Mouse (Mus musculus): ENCODE results near the gene Hpcal1. TPM values are rescaled to one million over a fixed set of nuclear protein-coding genes. Genes with fewer than 3 reads are reported as not detected.

Gene Hpcal1
- polyA plus RNA-seq, 1 experiment from 2014 or later, result 48.9 TPM

DNA sequence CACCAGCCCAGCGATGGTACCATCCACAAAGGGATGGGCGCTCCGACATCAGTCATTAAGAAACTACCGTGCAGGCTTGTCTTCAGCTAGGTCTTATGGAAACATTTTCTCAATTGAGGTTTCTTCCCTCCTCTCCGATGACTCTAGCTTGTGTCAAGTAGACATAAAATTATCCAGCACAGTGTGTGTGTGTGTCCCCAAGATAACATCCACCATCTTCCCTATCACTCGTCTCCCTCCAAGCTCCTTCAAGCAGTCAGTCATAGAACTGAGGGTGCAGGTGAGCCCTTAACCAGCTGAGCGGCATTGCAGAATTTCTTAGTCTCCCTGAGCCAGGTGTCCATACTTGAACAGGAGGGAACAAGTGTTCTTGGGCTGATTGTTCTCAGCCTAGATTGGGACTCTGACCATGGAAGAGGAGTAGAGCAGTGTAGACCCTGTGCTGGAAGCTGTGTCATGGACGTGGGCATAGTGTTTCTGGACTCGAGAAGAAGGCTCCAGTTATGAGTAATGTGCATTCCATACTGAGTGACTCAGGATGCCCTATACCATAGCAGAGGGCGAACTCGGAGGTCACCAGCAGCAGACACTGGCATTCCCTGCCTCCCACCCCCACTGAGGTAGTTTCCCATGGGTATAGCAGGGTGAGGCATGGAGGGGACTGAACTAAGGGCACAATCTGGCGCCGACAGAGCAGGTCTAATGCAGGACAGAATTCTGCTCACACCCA is 32.0 kb downstream of the Hpcal1 start:
- Histone ChIP-seq H3K9ac (no peak overlapping the region), H3K9me3 (replicated peaks) (no peaks in the 10 kb centered on the region), H3K4me2 (replicated peaks) (no peak overlapping the region), H3K4me1 (peaks cover 24% of the 10 kb centered on the region), H3K4me3 (no peak overlapping the region), H3K27me3 (no peaks in the 10 kb centered on the region), H3K27ac (no peak overlapping the region), H3K36me3 (0 out of 2 replicates have a peak, but pooled peaks cover 2% of the 10 kb centered on the region)
- 94% methylated on average over 13 of the region's 13 CpGs for whole genome bisulfite sequencing
- ATAC-seq (ENCODE audit: low FRiP score), result no peak

- WGBS, result 90% methylated on average over 1 of the region's 1 CpGs
- no peaks in the 10 kb centered on the region for H3K9me3 ChIP-seq (replicated peaks)
- no peaks in the 10 kb centered on the region for H3K27me3 ChIP-seq
These were observed 32.5 kb downstream of the Hpcal1 start for GRCm38 (mm10) chr12:17723182-17723570.

DNA sequence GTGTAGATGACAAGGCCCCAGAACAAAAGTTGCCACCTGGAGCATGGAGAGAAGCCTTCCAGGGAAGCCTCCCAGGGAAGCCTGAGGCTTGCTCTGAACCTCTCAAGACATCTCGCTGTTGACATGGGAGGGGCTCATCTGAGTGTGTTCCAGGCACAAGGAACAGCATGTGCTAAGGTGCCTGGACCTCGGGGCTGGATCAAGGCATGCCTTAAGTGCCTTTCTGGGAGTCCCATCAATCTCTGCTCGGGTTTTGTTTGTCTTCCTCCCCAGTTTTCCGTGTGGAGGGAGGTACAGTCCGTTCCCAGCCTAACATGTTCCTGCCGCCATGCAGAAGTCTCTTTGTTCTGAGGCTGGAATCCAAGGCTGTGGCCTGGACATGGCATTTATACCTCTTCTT is 33.3 kb downstream of the Hpcal1 start:
- Histone ChIP-seq H3K27me3 (no peaks in the 10 kb centered on the region), H3K9me3 (replicated peaks) (no peaks in the 10 kb centered on the region), H3K4me1 (peaks cover 30% of the 10 kb centered on the region), H3K4me2 (replicated peaks) (no peak overlapping the region), H3K9ac (no peak overlapping the region), H3K4me3 (no peak overlapping the region), H3K27ac (no peak overlapping the region), H3K36me3 (0 out of 2 replicates have a peak, but pooled peaks cover 2% of the 10 kb centered on the region)
- 61% methylated on average over 6 of the region's 6 CpGs for WGBS
- no peak for ATAC-seq (ENCODE audit: low FRiP score)

More at GRCm38 (mm10) chr12:17723182-17723570, 32.5 kb downstream of the Hpcal1 start:
- H3K4me1 ChIP-seq, result peaks cover 29% of the 10 kb centered on the region
- 0 out of 2 replicates have a peak, but pooled peaks cover 2% of the 10 kb centered on the region for H3K36me3 ChIP-seq
- H3K9ac ChIP-seq, result no peak overlapping the region
- H3K4me3 ChIP-seq, result no peak overlapping the region
- no peak for ATAC-seq (ENCODE audit: low FRiP score)
- H3K4me2 ChIP-seq (replicated peaks), result no peak overlapping the region
- H3K27ac ChIP-seq, result no peak overlapping the region

GRCm38 (mm10) chr12:17724412-17725090 is 33.9 kb downstream of the Hpcal1 start:
- H3K9ac ChIP-seq, result no peak overlapping the region
- no peak overlapping the region for H3K4me2 ChIP-seq (replicated peaks)
- no peaks in the 10 kb centered on the region for H3K27me3 ChIP-seq
- 69% methylated on average over 3 of the region's 3 CpGs for WGBS
- ATAC-seq (ENCODE audit: low FRiP score), result no peak
- peaks cover 30% of the 10 kb centered on the region for H3K4me1 ChIP-seq
- H3K27ac ChIP-seq, result no peak overlapping the region
- 0 out of 2 replicates have a peak, but pooled peaks cover 2% of the 10 kb centered on the region for H3K36me3 ChIP-seq
- no peaks in the 10 kb centered on the region for H3K9me3 ChIP-seq (replicated peaks)
- H3K4me3 ChIP-seq, result no peak overlapping the region

- Histone ChIP-seq H3K4me2 (replicated peaks) (no peak overlapping the region), H3K9ac (no peak overlapping the region), H3K27ac (no peak overlapping the region; the same call in 1 of the 2 replicates), H3K9me3 (replicated peaks) (no peaks in the 10 kb centered on the region), H3K4me1 (peaks cover 30% of the 10 kb centered on the region), H3K36me3 (no peaks in the 10 kb centered on the region), H3K27me3 (no peaks in the 10 kb centered on the region), H3K4me3 (no peak overlapping the region)
- ATAC-seq (ENCODE audit: low FRiP score), result no peak
- WGBS, result 65% methylated on average over 6 of the region's 6 CpGs
These were observed 34.9 kb downstream of the Hpcal1 start for GRCm38 (mm10) chr12:17725592-17725991.

DNA sequence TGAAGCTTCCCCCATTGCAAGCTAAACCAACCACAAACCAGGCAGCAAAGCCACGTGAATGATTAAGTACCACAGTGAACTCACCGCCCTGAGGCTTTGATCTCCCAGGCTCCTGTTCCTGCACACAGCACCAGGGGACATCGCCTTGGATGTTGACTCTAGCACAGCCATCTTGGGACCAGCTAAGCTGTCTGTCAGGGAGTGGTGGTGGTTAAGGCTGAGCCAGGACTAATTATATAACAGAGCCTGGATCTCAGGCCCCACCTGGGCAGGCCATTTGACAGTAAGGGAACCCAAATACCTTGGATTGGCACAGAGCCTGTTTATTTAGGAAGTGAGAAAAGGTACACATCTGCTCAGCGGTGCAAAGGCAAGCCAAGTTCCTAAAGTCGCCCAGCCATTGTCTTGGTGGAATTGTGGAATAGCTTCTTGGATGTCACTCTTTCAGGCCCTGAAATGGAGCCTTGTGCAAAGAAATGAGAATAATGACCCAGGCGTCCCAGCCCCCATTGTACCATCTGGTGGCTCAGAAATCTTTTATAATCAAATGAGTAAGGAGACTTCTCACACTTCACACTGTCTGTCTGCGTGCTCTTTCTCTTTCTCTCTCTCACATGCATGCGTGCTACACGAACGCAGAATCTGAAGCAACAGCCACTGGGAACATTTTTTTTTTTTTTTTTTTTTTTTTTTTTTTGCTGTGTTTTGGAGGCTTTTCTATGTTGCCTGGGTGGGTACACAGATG is 36.1 kb downstream of the Hpcal1 start:
- no peak overlapping the region for H3K4me3 ChIP-seq
- ATAC-seq (ENCODE audit: low FRiP score), result peak; percentile 27; the same call in 1 of the 2 replicates
- WGBS, result 46% methylated on average over 10 of the region's 10 CpGs
- H3K27ac ChIP-seq, result peak overlapping the region; percentile 25; the same call in 1 of the 2 replicates
- H3K4me1 ChIP-seq, result peaks cover 30% of the 10 kb centered on the region
- no peaks in the 10 kb centered on the region for H3K9me3 ChIP-seq (replicated peaks)
- no peaks in the 10 kb centered on the region for H3K27me3 ChIP-seq
- no peak overlapping the region for H3K4me2 ChIP-seq (replicated peaks)
- H3K9ac ChIP-seq, result no peak overlapping the region
- no peaks in the 10 kb centered on the region for H3K36me3 ChIP-seq

DNA sequence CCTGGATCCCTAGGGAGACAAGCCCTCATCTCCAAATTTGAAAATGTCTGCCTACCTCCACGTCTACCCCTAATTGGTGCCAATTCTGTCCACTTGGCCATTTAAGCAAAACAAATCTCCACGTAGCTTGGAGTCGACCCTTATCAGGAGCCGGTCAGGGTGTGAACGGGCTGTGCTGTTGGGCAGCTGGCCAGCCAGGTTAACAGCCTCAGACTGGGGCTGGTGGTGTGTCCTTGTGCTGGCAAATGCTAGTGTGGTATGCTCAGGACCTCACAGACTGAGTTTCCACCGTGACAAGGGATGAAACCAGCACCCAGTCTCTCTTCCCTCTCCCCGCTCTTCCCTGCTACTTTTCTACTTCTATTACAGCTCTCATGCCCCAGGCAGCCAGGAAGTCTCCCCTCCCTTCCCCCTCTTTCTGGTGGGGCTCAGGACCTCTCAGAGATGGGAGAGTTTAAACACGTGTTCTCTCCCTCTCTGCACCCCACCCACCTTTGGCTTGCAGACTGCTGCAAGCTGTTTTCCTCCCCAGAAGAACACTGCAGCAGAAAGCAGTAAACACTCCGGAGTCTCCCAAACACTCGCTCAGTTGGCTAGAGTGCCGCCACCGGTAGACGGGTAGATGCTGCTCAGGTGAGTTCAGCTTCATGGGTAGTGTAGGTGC is 37.2 kb downstream of the Hpcal1 start:
- ATAC-seq (ENCODE audit: low FRiP score), result no peak
- no peaks in the 10 kb centered on the region for H3K36me3 ChIP-seq
- H3K4me1 ChIP-seq, result peaks cover 33% of the 10 kb centered on the region
- H3K4me2 ChIP-seq (replicated peaks), result no peak overlapping the region
- H3K9ac ChIP-seq, result no peak overlapping the region
- H3K9me3 ChIP-seq (replicated peaks), result no peaks in the 10 kb centered on the region
- WGBS, result 71% methylated on average over 13 of the region's 13 CpGs
- H3K27ac ChIP-seq, result no peak overlapping the region
- no peak overlapping the region for H3K4me3 ChIP-seq
- no peaks in the 10 kb centered on the region for H3K27me3 ChIP-seq

DNA sequence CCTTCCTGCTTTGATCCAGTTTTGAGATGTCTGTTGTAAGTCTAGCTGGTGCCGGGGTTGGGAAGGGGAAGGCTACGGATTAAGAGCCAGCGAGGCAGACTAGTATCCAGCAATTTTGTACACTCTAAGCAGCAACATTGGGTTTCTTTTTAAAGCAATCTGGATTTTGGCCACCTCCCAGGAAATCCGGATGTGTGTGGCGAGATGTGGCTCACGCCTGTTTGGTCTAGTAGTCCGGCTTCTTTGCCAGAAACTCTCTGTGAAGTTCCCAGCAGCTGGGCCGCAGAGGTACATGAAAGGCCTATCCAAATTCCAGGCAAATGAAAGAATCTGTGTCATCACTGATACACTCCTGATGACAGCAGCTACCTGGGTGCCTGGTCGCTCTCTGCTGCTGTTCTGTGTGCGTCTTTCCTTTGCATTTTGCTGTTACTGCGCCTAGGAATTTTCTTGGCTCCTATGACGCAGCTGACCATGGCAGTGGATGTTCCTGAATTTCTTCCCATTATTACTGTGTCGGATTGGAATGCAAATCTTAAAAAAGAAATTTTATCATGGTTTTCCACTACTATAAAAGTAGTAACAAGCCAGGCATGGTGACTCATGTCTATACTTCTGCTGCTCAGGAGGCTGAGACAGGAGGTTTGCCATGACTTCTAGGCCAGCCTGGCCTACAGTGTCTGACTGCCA is 38.7 kb downstream of the Hpcal1 start:
- WGBS, result 88% methylated on average over 13 of the region's 13 CpGs
- Histone ChIP-seq H3K4me2 (replicated peaks) (no peak overlapping the region), H3K27ac (no peak overlapping the region), H3K4me1 (peaks cover 40% of the 10 kb centered on the region), H3K4me3 (no peak overlapping the region), H3K9me3 (replicated peaks) (no peaks in the 10 kb centered on the region), H3K9ac (no peak overlapping the region), H3K27me3 (no peaks in the 10 kb centered on the region), H3K36me3 (no peaks in the 10 kb centered on the region)
- no peak for ATAC-seq (ENCODE audit: low FRiP score)

- no peaks in the 10 kb centered on the region for H3K27me3 ChIP-seq
- no peak for ATAC-seq (ENCODE audit: low FRiP score)
- H3K36me3 ChIP-seq, result no peaks in the 10 kb centered on the region
- H3K4me3 ChIP-seq, result no peak overlapping the region
- H3K4me1 ChIP-seq, result peaks cover 22% of the 10 kb centered on the region
- H3K9me3 ChIP-seq (replicated peaks), result no peaks in the 10 kb centered on the region
- no peak overlapping the region for H3K27ac ChIP-seq
- 85% methylated on average over 7 of the region's 7 CpGs for WGBS
- H3K4me2 ChIP-seq (replicated peaks), result no peak overlapping the region
- no peak overlapping the region for H3K9ac ChIP-seq
These were observed 41.4 kb downstream of the Hpcal1 start for GRCm38 (mm10) chr12:17732006-17732405.

DNA sequence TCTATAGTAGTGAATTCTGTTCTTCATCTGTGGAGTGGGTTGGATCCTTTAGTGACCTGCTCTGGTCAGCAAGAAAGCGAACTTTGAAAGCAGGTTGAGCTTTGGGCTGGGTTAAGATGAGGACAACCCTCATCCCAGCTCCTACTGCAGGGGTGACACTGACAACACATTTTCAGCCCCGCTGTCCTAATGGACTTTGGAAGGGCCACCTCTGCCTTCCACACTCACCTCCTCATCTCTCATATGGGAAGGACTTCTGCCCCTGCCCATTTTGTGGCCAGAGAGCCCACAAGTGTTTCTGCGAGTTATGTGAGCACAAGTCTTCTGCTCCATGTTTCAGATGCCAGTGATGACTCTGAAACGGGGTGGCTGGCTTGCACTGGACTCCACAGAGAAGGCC is 41.9 kb downstream of the Hpcal1 start:
- no peak for ATAC-seq (ENCODE audit: low FRiP score)
- Histone ChIP-seq H3K27me3 (no peaks in the 10 kb centered on the region), H3K4me2 (replicated peaks) (no peak overlapping the region), H3K27ac (no peak overlapping the region), H3K4me3 (no peak overlapping the region), H3K36me3 (no peaks in the 10 kb centered on the region), H3K4me1 (peaks cover 17% of the 10 kb centered on the region), H3K9me3 (replicated peaks) (no peaks in the 10 kb centered on the region), H3K9ac (no peak overlapping the region)
- 83% methylated on average over 4 of the region's 4 CpGs for WGBS

GRCm38 (mm10) chr12:17733114-17733904 is 42.7 kb downstream of the Hpcal1 start:
- H3K36me3 ChIP-seq, result no peaks in the 10 kb centered on the region
- no peaks in the 10 kb centered on the region for H3K9me3 ChIP-seq (replicated peaks)
- WGBS, result 54% methylated on average over 6 of the region's 6 CpGs
- no peak overlapping the region for H3K4me3 ChIP-seq
- H3K9ac ChIP-seq, result no peak overlapping the region
- H3K27me3 ChIP-seq, result no peaks in the 10 kb centered on the region
- H3K27ac ChIP-seq, result no peak overlapping the region
- no peak overlapping the region for H3K4me2 ChIP-seq (replicated peaks)
- peaks cover 11% of the 10 kb centered on the region; the same call in 1 of the 2 replicates for H3K4me1 ChIP-seq
- ATAC-seq (ENCODE audit: low FRiP score), result no peak
